Mouse (Mus musculus) small intestine, adult 2 months (tissue): ENCODE results near the gene Nav1.

Experiments
- CTCF ChIP-seq: fragments of 200-500 bp; IDR thresholded peaks from 2 replicates; pipeline ENCODE4 v1.5.1; 2012; ENCODE audit warnings: low read depth, mild to moderate bottlenecking, control low read depth, inconsistent platforms, low read length, moderate library complexity, mixed read lengths; ENCODE audit not compliant: insufficient replicate concordance, insufficient read length; ENCODE audit errors: extremely low read depth
- POLR2A ChIP-seq: fragments of 200-500 bp; IDR thresholded peaks from 2 replicates; pipeline ENCODE4 v1.6.1; 2012; ENCODE audit warnings: low read depth, mild to moderate bottlenecking, control low read depth, inconsistent platforms, low read length, moderate library complexity

DNA sequence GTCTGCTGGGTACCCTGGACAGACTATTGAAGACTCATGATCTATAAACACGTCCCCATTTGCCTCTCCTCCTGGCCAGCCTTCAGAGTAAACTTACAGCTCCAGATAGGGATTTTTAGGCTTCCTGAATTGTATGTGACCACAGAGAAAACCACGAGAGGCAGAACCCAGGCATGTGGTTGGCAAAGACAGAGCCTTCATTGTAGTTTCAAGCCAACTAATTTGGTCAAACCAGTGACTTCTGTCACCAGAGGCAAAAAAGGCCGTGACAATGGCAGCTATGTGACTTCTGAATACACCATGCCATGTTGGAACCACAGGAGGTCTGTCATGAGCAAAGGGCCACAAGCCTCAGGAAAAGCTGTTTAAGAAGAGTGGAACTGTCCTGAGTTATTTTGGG, 18.6 kb upstream of the Nav1 start:
- TF ChIP-seq CTCF (no peak), POLR2A (no peak)
